ENCODE assay signal across 33 mouse cellular contexts in genomic region chr11:46232803-46233202, GRCm38 (mm10). TPM values are rescaled to one million over a fixed set of nuclear protein-coding genes. Genes with fewer than 3 reads are reported as not detected.
"Had no signal": no experiment of that assay in that cellular context is flagged by ENCODE, and none has a peak within 500 bp of the region (broad histone marks: within the 10 kb centered on the region; RNA-seq: fewer than 3 reads in every experiment).

No protein-coding gene starts in this region.

- H3K27me3 ChIP-seq: embryonic facial prominence, embryonic 12.5 days; embryonic facial prominence, embryonic 13.5 days; embryonic facial prominence, embryonic 15.5 days; forebrain, embryonic 12.5 days; forebrain, embryonic 13.5 days; forebrain, embryonic 15.5 days had no signal

- ATAC-seq: forebrain, embryonic 13.5 days; forebrain, embryonic 14.5 days; forebrain, embryonic 16.5 days; forebrain, postnatal 0 days had no signal

- H3K4me1 ChIP-seq: embryonic facial prominence, embryonic 12.5 days; embryonic facial prominence, embryonic 13.5 days; embryonic facial prominence, embryonic 15.5 days had no signal

- H3K9me3 ChIP-seq: embryonic facial prominence, embryonic 10.5 days; embryonic facial prominence, embryonic 12.5 days; embryonic facial prominence, embryonic 13.5 days; embryonic facial prominence, embryonic 15.5 days; forebrain, embryonic 10.5 days; forebrain, embryonic 12.5 days; forebrain, embryonic 13.5 days; forebrain, embryonic 15.5 days had no signal

- H3K27ac ChIP-seq: embryonic facial prominence, embryonic 10.5 days; embryonic facial prominence, embryonic 12.5 days; embryonic facial prominence, embryonic 13.5 days; embryonic facial prominence, embryonic 15.5 days; forebrain, embryonic 10.5 days; forebrain, embryonic 12.5 days; gastrocnemius, adult 2 months; heart, adult 2 months had no signal

- H3K36me3 ChIP-seq: embryonic facial prominence, embryonic 12.5 days; embryonic facial prominence, embryonic 13.5 days; embryonic facial prominence, embryonic 15.5 days had no signal

- H3K9ac ChIP-seq: embryonic facial prominence, embryonic 12.5 days; embryonic facial prominence, embryonic 13.5 days; embryonic facial prominence, embryonic 15.5 days; forebrain, embryonic 12.5 days; forebrain, embryonic 13.5 days; forebrain, embryonic 15.5 days; forebrain, postnatal 0 days had no signal

- DNase-seq: cerebellum, adult 8-10 months; cerebellum, adult 9-10 months; cerebellum, adult 9-11 months; cerebellum, postnatal 10 days; cerebellum, postnatal 14 days; cerebellum, postnatal 25 days; cerebellum, postnatal 36 days; embryo, embryonic 11 days; forebrain, postnatal 0 days; gastrocnemius, adult 2 months; gastrocnemius, postnatal 10 days; gastrocnemius, postnatal 14 days; gastrocnemius, postnatal 25 days; gastrocnemius, postnatal 36 days; heart, adult 11 months; heart, adult 18-20 months; heart, adult 2 months had no signal

- H3K4me2 ChIP-seq: embryonic facial prominence, embryonic 12.5 days; embryonic facial prominence, embryonic 13.5 days; embryonic facial prominence, embryonic 15.5 days; forebrain, embryonic 12.5 days; forebrain, embryonic 13.5 days; forebrain, embryonic 15.5 days had no signal

- H3K4me3 ChIP-seq: embryonic facial prominence, embryonic 10.5 days; embryonic facial prominence, embryonic 12.5 days; embryonic facial prominence, embryonic 13.5 days; embryonic facial prominence, embryonic 15.5 days; erythroblast, embryonic 14.5 days; forebrain, embryonic 10.5 days; forebrain, embryonic 12.5 days; forebrain, embryonic 13.5 days; forebrain, embryonic 15.5 days; gastrocnemius, adult 2 months; heart, adult 2 months had no signal

RNA-seq across cellular contexts. Expression of gene Fndc9, which starts 2.5 kb away (rescaled TPM):
- total RNA-seq: gastrocnemius, adult 18-20 months; gastrocnemius, adult 2 months; gastrocnemius, adult 8-10 months; gastrocnemius, postnatal 10 days; gastrocnemius, postnatal 14 days; gastrocnemius, postnatal 25 days; gastrocnemius, postnatal 36 days; gastrocnemius, postnatal 4 days; granulocyte monocyte progenitor cell, adult 5-6 weeks; heart, adult 18-20 months; heart, adult 2 months; heart, adult 8-10 months had no signal
- polyA plus RNA-seq: erythroblast, embryonic 14.5 days; heart, adult 2 months had no signal
